Mouse (Mus musculus): ENCODE measurements around the gene Uck1. TPM values are rescaled to one million over a fixed set of nuclear protein-coding genes. Genes with fewer than 3 reads are reported as not detected.

Gene Uck1
- total RNA-seq, 2 experiments from 2014 or later, result 30.9 to 34.9 TPM

- DNase-seq, result no peak
- intact Hi-C loops (cut with DNase I), result no loop called here
Measured at GRCm38 (mm10) chr2:32220969-32221368, 39.0 kb downstream of the Uck1 start.

GRCm38 (mm10) chr2:32220021-32220420, 39.9 kb downstream of the Uck1 start:
- no peak for DNase-seq
- intact Hi-C loops (cut with DNase I), result no loop called here

DNA sequence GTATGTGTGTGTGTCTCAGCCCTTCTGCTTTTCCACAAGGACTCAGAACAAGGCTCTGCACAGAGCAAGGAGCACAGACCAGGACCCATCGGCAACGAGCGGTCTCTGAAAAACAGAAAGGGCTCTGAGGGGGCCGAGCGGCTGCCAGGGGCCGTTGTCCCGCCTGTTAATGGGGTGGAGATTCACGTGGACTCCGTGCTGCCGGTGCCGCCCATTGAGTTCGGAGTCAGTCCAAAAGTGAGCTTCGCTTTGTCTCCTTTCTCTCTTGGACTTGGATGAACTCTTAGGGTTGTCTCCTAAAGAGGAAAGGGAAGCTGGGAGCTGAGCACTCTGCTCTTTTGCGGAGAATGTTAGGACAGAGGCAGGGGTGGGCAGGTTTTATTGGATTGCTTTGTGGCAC, 40.5 kb downstream of the Uck1 start:
- intact Hi-C loops (cut with DNase I), result no loop called here
- DNase-seq, result no peak

DNA sequence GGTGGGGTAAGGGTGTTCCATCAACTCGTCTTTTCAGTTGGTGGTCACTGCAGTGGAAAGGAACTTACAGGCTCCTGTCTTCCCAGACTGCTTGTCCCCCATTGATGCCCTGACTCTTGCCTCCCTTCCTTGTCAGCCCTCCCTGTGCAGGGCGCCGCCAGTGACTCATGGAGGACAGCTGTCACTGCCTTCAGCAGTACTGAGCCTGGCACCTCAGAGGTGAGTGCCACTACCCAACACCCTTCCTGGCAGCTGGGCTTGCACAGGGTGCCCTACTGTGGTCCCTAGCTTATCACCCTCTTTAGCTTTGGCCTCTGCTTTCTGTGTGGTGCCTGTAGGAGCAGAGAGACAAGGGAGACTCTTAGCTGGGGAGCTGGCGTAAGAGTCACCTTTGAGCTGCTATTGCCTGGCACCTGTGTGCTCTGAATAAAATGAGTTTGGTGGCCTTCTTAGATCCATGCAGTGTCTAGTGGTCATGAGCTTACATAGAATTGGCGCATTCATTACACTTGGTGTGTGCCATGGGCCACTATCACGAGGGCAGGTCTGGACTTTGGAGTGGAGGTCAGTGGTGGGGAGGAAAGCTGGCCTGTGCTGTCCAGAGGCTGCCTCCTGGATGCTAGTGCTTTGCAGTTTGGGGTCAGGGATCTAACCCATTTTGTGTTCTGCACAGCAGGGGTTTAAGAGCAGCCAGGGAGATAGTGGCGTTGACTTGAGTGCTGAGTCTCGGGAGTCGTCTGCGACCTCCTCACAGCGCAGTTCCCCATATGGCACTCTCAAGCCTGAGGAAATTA, 41.2 kb downstream of the Uck1 start:
- intact Hi-C loops (cut with DNase I), result no loop called here
- DNase-seq, result no peak

DNA sequence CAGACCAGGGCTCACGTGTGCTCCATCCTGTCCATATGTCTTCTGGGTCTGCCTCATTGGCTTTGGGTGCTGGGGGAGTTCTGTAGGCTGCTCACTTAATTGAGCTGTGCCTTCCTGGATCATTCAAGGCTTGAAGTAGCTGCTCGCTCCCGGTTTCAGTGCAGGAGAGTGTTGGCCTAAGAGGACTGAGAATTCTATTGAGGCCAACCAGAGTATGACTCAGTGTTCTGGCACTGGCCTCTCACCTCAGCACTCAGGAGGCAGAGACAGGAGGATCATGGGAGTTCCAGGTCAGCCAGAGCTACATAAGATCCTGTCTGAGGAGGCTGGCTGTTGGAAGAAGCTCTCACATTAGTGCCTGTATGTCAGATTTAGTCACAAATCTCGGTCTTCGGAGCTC, 41.8 kb downstream of the Uck1 start:
- intact Hi-C loops (cut with DNase I), result no loop called here
- DNase-seq, result no peak

GRCm38 (mm10) chr2:32217656-32218055, 42.3 kb downstream of the Uck1 start:
- DNase-seq, result no peak
- intact Hi-C loops (cut with DNase I), result no loop called here

GRCm38 (mm10) chr2:32216506-32216905, 43.5 kb downstream of the Uck1 start:
- DNase-seq, result no peak
- intact Hi-C loops (cut with DNase I), result no loop called here

GRCm38 (mm10) chr2:32215576-32215975, 44.4 kb downstream of the Uck1 start:
- intact Hi-C loops (cut with DNase I), result no loop called here
- no peak for DNase-seq

DNA sequence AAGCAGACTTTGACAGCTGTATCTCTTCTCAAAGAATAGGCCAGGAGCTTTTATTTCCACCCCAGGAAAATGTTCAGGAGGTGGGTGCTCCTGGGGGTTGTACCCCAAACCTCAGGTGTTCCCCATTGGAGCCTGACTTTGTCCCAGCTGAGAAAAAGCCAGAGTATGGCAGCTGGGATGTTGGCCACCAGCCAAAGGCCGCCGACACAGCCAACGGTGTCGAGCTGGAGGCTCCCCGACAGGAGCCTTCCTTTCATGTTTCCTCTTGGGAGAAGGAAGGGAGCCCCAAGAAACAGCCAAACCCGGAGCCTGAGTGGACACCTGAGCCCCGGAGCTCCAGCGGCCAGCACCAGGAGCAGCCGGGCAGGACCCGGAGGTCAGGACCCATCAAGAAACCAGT, 47.0 kb downstream of the Uck1 start:
- intact Hi-C loops (cut with DNase I), result no loop called here
- peak; percentile 28 to 37 for DNase-seq

DNA sequence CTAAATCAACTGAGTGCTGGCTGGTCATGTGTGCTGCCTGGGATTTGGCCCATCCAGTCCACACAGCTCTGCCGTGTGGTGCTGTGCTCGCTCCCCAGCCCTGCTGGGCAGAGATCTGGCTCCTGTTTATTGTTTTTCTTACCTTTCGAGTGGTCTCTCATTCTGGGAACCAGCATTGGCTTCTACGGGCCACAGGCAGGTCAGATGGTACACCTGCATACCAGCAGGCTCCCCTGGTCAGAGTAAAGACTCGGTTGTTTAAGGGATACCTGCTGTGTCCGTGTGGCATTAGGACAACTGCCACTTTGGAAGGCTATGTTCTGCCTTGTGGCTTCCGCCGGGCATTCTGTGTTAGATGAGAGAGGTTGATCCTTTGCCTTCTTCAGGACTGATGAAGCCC, 48.3 kb downstream of the Uck1 start:
- intact Hi-C loops (cut with DNase I), result no loop called here
- no peak for DNase-seq

- intact Hi-C loops (cut with DNase I), result no loop called here
Measured at GRCm38 (mm10) chr2:32207682-32208081, 52.3 kb downstream of the Uck1 start.

More at GRCm38 (mm10) chr2:32207682-32208081, 52.3 kb downstream of the Uck1 start:
- no peak for DNase-seq

Other genes with a start within 250 kb of the Uck1 start
- gene Fam78a, start 175.3 kb downstream of the Uck1 start, total RNA-seq (2021), result 10 to 100 TPM; 24.3 to 38.1 TPM
- gene Plpp7, start 164.6 kb downstream of the Uck1 start, total RNA-seq (2021), result 10 to 100 TPM; 29.3 to 31.6 TPM
- gene Prrc2b, start 109.1 kb downstream of the Uck1 start, total RNA-seq (2021), result 100 to 1,000 TPM; 118 to 134 TPM
- 10 to 100 TPM; 13.9 to 14.5 TPM for gene Pomt1, start 23.6 kb downstream of the Uck1 start, total RNA-seq (2021)
- 10 to 100 TPM; 73.7 to 74.8 TPM for gene Golga2, start 27.2 kb upstream of the Uck1 start, total RNA-seq (2021)
- gene Swi5, start 27.9 kb upstream of the Uck1 start, total RNA-seq (2021), result 100 to 1,000 TPM; 163 to 182 TPM
- 10 to 100 TPM; 37.4 to 39.3 TPM for gene Ciz1, start 92.2 kb upstream of the Uck1 start, total RNA-seq (2021)
- gene Dnm1, start 93.2 kb upstream of the Uck1 start, total RNA-seq (2021), result 10 to 100 TPM; 10.0 to 12.5 TPM
- gene 1110008P14Rik, start 121.8 kb upstream of the Uck1 start, total RNA-seq (2021), result 10 to 100 TPM; 52.7 to 57.4 TPM
- 1 to 10 TPM; 4.2 to 7.1 TPM for gene Lcn2, start 128.1 kb upstream of the Uck1 start, total RNA-seq (2021)
- gene Ptges2, start 135.7 kb upstream of the Uck1 start, total RNA-seq (2021), result 10 to 100 TPM; 63.4 to 70.0 TPM
- 1 to 10 TPM; 3.2 to 4.4 TPM for gene Naif1, start 190.3 kb upstream of the Uck1 start, total RNA-seq (2021)
- 10 to 100 TPM; 10.1 to 13.5 TPM for gene Slc25a25, start 191.3 kb upstream of the Uck1 start, total RNA-seq (2021)

Data from heart, postnatal 10 days (tissue).